Mouse (Mus musculus) NIH3T3 (cell line): Measurements from ENCODE around the gene Pnliprp2.

Experiments used
- DNase-seq: peaks from one replicate; pipeline ENCODE4 v3.0.0-alpha.2; 2012; ENCODE audit warnings: low read depth

Gene Pnliprp2

DNA sequence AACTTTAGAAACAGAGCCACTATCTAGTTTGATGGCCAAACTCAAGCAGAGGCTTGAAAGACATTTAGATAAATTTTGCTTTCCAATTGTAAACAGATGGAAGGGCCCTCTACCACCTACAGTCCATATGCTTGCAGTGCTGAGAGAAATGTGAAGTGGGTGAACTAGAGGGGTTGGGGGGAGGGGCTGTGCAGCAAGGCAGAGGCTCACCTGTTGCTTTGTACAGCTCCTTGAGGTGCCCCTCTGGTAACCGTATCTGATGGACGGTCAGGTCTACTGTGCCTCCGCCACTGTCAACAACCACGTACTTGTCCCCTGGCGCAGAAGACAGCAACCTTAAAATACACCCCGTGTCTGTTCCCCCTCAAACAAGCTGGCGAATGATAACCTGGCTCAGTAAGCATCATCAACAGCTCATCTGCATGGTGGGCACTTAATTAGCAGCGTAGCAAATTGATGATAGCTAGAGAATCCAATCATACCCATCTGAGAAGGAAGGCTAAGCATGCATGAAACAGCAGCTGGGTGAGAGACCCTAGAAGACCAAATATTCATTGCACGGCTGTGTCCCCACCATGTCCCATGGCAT lies 45.8 kb downstream of the Pnliprp2 start:
- DNase-seq = no peak

DNA sequence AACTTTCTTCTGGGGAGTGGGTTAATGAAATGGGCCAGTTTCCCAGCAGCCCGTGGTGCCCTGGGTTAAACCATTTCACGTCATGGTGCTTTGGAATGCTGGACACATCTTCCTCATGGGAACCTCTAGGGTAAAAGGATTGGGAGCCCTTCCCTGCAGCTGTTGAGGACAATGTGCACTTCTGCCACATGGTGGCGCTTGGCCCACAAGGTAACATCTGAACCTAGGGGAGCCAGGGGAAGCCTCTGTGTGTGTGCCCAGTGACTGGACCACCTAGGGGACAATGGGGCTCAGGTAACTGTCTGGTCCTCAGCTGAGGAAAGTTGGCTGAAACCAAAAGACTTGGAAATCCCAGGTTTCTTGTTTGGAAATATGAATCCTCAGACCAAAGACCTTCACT lies 46.8 kb downstream of the Pnliprp2 start:
- DNase-seq = peak; percentile 82

DNA sequence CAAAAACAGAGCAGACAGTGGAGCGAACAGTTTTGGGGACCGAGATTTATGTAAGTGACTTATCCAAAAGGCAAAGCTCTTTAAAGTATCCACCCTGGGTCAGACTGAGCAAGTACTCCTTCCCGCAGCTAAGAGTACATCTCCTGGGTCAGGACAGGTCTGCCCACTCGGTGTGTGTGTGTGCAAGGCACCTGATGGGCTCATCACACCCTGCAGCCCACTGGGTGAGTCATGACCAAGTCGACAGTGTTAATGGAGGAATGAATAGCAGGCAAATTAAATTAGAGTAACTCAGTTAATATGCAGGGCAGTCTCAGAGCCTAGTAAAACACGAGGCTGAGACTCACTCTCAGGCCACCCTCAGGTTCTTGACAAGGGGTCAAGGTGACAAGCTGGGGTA lies 49.3 kb downstream of the Pnliprp2 start:
- DNase-seq = no peak

DNA sequence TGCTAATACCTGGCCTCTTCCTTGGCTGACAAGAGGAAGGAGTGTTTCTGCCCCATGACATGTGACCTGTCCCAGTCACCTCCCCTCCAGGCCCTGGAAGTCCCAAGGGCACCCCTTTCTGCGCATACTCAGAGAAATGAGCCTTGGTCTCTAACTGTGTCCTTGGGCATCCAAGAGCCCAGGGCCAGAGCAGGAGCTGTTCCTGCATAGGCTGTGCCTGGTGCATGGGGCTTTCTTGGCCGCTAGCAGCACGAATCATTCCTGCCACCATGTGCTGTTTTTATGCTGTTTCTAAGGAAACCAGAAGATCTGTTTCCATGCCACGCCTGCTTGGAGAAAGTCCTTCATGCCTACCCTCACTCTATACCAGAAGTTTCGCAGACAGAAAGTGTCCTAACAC lies 51.0 kb downstream of the Pnliprp2 start:
- DNase-seq = no peak

DNA sequence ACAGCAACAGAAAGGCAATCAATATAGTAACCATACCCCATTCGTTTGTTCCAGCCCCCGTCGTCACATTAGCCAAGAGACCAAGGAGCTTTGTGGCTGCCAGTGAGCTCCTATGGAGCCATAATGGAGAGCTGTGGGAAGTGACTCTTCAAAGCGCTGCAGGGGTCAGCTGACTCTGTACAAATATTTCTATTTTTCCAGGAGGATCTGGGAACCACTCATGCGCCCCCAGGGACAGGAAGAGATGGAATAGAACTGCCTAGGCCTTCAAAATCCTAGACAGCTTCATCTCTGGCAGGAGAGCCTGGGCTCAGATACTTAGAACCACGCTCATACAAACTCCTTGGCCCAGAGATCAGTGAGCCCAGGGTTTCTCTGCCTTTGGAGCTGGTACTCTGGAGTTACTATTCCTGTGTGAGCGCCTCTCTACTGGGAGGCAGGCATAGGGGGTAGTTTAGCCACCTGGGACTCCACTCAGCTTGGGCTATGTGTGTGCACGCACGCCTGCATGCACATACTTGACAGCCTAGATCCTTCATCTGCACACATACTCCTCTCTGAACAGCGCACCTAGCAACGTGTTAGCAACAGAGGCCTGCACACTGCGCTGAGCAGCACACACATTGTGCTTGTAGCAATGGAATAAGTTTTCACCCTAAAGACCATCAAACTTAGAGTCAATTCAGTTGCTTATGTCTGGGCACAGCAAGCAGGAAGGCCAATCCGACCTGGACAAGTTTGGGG lies 55.8 kb downstream of the Pnliprp2 start:
- DNase-seq = no peak

DNA sequence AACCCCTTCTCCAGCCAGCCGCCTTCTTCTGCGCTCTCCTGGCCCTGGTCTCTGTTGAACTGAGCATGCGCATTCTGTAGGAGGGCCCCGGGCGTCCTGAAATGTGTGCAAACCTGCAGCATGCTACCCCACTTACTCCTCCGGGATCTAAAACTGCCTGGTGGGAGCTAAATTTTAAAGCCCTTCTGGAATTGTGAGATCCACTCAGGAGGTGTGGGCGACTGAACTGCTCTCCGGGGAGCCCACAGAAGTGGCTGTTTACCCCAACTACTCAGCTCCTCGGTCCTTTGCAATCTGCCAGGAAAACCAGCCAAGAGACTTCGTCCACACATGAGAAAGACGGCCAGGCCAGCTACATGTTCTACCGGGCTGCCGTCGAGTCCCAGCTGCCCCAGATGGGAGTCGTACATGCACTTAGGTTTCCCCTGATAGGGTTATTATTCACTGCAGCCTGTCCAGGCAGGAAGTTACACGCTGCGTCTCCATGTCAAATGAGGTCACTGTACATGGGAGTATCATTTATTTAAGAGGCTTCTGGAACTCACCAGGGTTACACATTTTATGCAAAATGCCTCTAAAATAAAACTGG lies 57.0 kb downstream of the Pnliprp2 start:
- no peak for DNase-seq

DNA sequence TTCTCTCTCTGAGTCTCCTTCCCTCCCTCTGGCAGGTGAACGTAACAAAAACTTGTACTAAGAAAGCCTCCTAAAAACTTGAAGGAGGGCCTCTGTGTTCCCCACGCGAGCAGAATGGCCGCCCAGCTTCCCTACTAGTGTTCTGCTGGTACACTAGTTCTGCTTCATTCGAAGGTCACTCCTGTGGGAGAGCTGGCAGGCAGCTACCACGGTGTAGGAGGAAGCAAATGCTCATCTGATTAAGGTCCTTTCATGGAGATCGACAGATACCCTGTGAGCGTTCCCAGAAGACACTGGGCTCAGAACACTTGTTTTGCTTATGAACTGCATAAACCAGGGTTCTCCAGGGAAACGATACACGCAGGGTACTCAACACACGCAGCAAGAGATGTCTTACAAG lies 57.9 kb downstream of the Pnliprp2 start:
- no peak for DNase-seq

DNA sequence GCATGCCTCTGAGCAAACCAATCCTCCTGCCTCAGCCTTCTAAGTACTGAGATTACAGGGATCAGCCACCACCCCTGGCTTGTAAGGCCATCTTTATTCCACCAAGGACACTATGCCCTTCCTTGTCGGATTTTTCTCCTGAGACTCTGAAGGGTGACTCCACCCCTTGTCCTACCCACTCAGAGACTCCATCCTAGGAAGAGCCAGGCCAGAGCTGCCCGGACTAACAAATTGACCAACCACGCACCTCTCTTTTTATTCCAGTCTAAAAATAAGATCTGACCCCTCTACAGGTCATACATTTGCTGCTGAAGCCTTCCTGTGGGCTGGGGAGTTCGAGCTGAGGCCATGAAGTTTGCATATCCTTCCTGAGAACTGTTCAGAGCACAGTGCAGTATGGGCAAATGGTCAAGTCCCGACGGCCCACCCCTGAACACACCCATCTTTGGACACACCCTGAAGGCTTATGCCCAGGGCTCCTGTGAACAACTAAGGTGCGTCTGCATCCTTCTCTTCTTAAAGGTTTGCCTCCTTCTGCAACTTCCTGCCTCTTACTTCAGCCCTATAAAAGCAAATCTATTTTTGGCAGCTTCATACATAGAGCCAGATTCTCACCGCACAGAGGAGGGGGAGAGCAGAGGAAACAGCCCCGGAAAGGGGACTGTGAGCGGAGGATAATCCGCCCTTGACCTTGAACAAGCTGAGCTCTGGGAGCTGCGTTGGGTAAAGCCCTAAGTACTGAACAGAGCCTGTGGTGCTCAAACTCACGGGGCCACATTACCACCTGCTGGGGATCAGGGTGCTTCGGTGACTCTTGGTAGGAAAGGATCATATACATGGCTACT lies 59.3 kb downstream of the Pnliprp2 start:
- DNase-seq = no peak

DNA sequence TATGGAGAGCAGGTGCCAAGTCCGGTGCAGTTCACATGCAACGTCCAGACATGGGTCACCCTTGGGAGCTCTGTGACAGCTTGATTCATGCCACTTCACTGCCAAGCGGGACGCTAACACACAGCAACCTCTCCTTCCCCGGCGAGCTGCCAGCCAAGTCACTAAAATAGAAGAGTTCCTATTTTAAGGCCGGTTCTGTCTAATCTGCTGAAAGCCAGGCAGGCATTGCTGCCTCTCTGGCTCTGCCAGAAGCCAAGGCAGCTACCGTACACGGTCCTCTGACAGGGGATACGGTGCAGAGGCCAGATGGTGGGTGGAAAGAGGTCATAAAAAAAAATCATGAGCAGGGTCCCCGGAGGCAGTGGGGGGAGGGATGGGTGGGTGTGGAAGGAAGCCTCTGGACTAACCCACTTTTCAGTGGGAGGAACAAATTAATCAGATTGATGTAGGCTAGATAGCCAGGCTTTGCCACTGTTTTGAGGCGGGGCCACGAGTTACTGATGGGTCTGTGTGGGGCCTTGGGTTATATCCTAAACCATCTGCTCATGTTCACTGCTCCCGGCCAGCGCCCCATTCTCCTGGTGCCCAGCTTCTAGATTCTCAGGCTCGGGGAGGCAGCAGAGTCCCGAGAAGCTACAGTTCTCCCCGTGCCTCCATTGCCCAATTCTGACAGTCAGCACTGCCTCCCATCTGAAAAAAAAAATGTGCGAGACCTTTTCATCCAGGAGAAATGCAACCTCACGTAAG lies 63.1 kb downstream of the Pnliprp2 start:
- no peak for DNase-seq

DNA sequence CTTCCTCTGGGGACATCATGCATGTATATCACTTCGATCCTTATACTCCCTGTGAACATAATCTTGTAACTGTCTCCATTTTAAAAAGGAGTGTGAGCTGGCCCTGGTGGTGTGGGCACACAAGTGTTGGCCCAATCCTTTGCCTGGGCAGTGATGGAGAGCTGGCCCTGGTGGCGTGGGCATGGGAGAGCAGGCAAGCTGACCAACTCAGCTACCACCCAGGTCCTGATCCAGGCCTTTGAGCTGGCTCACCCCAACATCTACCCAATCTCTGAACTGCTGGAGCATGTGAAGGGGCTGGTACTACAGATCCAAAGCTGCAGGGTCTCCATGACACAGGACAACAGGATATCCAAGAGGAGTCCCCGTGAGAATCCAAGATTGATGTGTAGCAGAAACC lies 63.8 kb downstream of the Pnliprp2 start:
- no peak for DNase-seq

DNA sequence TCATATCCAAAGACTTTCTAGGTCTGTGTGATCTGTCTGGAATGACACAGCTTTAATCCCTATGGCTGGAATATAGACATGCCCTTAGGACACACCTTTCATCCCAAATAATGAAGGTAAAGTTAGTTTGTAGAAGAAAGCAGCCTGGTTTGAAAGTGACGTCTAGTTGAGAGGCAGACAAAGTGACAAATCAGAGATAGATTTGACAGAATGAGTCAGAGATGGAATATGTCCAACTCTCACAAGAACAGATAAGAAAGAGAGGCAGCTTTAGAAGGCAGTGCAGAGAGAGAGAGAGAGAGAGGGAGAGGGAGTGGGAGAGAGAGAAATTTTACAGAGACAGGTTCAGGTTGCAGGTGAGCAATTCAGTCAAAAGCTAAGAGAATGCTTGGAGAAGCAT lies 64.8 kb downstream of the Pnliprp2 start:
- DNase-seq = peak; percentile 26
